Mouse (Mus musculus) CD4-positive, CD25-positive, alpha-beta regulatory T cell, adult 2 months (primary cell): ENCODE measurements at regions not wholly inside any gene's neighbourhood (a gene's known extent, or its start where the extent isn't known, plus 50 kb on each side); places are given as distances from the start of the nearest gene placed in this dataset.

ENCODE experiments used
- DNase-seq: peaks from one replicate; pipeline ENCODE4 v3.0.0-alpha.2; 2012; ENCODE audit warnings: low read depth, low spot score

DNA sequence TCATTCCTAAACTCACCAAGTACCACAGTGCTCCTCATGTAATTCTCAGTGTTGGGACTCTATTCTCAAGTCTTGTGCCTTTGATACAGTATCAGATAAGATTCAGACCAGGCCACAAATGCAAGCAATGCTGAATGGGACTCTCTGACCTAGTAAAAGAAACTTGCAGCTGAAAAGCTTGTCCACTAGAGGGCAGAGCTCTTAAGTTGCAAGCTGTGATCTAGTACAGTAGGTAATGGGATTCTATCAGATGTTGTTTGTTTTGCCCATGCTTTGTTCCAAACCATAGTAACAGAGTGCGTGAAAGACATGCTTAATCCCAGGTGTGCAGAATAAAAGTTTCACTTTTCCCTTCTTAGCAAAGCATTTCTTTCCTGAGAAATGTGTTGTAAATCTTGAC lies 383.2 kb upstream of the Chrm2 start:
- DNase-seq: peak; percentile 1

DNA sequence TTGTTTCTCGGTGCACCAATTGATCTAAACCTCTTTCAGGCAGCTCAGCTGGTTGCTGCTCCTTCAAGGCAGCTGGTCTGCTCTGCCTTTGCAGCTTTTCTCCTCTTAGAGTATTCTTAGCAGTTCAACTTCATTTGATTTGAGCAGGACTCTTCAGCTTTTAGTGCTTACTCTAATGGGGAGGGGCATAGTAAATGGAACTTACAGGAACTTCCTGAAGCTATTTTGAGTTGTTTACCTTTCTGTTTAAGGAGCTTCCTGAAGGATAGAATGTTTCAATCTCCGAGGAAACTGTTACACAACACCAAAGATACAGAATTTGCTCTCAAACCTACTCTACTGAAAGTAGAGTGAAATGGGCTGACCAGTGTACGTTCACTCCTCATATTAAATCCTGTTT lies 385.8 kb upstream of the Chrm2 start:
- no peak for DNase-seq

- no peak for DNase-seq
Measured at GRCm38 (mm10) chr6:35988891-35989290, 399.0 kb upstream of the Chrm2 start.

GRCm38 (mm10) chr6:35940071-35940470 lies 400.4 kb upstream of the Mtpn start:
- no peak for DNase-seq

GRCm38 (mm10) chr6:35924189-35924588 lies 384.5 kb upstream of the Mtpn start:
- no peak for DNase-seq

DNA sequence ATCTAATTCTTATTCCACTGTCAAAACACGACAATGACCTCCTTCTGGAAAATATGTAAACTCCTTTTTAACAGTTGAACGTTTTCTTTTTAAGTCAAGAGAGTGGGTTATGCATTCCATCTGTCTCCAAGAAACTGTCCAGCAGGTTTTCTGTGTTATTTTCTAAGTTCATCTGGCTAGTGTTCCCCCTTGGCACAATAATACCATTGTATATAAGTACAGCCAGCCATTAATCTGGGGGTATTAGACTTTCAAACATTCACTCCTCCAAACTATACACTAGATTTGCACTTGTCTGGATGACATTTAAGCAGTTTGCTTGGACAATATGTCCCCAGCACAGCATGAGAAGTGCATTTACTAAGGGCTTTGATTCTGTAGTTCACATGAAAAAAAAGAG lies 358.3 kb upstream of the Mtpn start:
- DNase-seq: no peak

- no peak for DNase-seq
Measured at GRCm38 (mm10) chr6:35895692-35896091, 356.0 kb upstream of the Mtpn start.

DNA sequence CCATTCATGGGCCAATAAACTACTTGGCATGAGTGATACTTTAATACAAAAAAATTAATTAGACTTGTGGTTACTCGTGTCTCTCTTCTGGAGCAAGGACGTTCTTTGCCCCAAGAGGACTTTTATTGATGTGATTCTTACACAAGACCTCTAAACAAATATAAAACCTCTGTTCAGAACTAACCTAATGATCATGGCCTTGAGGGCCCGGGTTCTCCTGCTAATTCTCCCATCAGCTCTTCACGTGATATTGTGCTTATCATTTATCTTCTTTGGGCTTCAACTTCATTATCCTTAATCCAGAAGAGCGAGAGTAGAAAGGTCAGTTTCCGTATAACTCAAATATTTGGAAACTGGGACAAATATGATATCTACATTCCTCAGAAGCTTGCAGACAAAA lies 335.0 kb upstream of the Mtpn start:
- no peak for DNase-seq

- DNase-seq: no peak
Measured at GRCm38 (mm10) chr6:35871388-35871787, 331.7 kb upstream of the Mtpn start.

DNA sequence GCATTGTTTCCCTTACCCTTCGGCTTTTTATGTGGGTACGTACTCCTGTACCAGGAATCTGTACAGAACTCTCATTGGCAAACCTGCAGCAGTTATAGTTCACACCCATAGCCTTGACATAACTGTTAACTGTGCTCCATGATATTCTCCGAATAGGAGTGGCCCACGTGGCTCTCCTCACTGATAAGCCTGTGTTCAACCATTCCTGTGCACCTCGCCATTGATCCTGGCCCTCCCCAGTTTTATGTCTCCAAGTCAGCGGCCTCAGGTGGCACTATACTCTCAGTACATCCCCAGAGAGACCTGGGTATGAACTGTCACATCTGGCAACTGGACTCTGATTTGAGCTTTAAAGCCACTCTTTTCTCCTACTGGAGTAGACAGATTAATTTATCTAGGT lies 324.5 kb upstream of the Mtpn start:
- DNase-seq: no peak

DNA sequence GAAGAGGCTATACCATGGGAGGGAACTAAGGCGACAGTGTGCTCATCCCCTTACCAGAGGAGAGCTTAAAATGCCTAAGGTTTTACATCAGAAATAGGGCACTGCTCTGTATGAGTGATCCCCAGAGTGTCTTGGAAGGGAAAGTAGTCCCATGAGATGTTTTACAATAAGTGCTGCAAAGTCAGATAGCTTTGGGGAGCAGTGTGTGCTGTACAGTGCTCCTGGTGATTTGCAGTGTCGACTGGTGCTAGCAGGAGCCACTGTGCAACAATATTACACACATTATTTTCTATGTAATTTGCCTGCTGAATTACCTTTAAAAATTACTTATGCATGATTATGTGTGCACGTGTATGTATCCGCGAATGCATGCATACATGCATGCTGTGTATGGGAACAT lies 314.3 kb upstream of the Mtpn start:
- DNase-seq: no peak

GRCm38 (mm10) chr6:35816657-35817056 lies 277.0 kb upstream of the Mtpn start:
- DNase-seq: no peak

GRCm38 (mm10) chr6:35814476-35814875 lies 274.8 kb upstream of the Mtpn start:
- no peak for DNase-seq

DNA sequence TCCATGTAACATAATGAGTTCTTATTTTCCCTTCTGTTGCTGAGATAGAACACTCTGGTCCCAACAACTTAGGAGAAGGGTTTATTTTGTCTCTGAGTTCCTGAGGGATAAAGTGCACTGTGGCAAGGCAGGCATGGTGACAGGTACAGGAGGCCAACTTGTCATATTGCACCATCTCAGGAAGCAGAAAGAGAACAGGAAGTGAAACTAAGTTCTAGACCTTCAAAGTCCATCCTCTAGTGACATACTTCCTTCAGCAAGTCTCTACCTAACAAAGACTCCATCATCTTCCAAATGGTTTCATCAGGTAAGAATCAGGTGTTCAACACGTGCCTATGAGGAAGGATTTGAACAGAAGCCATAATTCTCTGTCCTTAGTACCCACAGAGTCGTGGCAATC lies 266.1 kb upstream of the Mtpn start:
- no peak for DNase-seq

GRCm38 (mm10) chr6:35804041-35804440 lies 264.4 kb upstream of the Mtpn start:
- DNase-seq: no peak

DNA sequence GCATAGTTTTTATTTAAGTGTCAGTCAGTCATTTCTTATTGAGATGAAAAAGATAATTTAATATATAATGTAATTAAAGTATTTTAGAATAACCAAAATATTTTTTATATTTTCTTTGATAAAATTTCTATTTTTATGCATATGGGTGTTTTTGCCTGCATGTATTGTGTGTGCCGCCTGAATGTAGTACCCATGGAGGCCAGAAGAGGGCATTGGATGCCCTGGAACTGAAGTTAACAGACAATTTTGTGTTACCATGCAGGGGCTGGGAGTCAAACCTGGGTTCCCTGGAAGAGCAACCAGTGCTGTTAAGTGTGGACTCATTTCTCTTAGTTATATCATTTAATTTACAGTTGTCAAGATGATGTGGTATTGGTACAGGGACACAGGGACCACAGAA lies 240.0 kb upstream of the Mtpn start:
- no peak for DNase-seq

- no peak for DNase-seq
Measured at GRCm38 (mm10) chr6:35770907-35771306, 231.2 kb upstream of the Mtpn start.

DNA sequence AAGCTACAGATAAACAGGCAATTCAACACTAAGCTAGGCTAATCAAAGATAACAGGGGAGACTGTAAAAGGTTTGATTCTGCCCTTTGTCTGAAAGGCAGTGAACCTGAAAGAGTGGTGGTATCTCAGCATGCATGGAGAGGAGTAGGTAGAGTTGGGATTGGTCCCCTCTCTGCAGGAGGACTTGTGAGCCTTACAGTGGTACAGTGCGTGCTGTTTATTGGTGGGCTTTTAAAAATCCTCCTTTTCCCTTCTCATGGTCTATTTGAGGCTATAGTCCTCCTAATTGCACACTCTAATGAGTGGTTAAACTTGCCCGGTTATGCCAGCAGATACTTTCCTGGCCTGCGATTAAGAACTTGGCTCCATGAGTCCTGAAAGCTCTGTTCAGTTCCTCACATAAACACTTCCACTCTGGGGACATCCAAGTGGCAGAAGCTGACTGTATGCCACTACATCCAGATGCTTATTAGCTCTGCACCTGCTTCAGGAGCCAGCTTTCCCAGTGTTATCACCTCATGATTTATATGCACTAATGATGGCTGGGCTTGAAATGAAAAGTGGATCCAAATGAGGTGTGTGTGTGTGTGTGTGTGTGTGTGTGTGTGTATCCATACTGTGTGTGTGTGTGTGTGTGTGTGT lies 220.0 kb upstream of the Mtpn start:
- DNase-seq: no peak

DNA sequence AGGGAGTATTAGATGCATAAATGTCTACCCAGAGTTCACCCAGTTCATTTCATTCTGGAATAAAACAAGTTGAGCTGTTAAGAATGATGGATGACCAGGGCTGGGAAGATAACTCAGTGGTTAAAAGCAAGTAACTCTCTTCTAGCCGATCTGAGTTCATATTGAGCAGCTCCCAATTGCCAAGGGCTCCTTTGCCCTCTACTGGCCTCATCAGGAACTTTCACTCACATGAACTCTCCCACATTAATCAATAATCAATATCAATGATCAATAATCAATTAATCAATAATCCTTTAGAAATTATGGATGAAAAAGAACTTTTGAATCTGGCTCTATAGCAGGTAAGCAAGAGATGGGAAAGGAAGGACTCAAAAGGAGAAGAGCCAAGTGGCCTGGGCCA lies 206.3 kb upstream of the Mtpn start:
- no peak for DNase-seq

DNA sequence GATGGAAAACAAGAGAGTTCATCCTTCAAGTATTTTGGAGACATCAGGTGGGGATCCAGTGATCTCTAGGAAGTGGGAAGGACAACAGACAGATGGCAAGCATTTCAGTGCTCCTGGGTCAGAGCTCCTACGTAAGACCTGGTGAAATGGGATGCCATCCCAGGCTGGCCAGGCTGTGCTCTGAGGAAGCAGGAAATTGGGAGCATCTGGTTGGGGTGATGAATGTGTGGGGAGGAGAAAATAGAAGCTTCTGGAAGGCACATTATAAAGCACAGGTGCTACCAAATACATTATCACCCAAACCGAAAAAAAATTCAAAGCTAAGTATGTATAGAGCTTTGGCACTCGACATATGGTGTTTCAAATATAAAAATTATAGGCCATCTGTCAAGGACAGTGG lies 165.9 kb upstream of the Mtpn start:
- no peak for DNase-seq

GRCm38 (mm10) chr6:35667062-35667461 lies 127.4 kb upstream of the Mtpn start:
- DNase-seq: no peak

DNA sequence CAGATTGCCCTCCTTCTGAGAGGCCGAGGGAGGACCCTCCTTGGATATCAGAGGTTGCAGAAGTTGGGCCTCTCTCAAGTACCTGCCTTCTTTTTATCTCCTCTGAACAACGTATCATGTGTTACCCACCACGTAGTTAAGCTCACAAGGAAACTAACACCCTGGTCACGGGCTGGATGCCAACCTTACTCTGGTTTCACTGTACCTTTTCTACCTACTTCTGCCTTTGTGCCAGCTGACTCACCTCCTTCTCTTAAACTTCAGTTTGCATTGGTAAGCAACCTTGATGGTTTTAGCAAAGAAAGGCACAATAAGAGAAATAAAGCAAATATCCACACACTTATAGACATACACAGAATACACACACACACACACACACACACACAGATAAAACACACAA lies 111.7 kb upstream of the Mtpn start:
- no peak for DNase-seq

DNA sequence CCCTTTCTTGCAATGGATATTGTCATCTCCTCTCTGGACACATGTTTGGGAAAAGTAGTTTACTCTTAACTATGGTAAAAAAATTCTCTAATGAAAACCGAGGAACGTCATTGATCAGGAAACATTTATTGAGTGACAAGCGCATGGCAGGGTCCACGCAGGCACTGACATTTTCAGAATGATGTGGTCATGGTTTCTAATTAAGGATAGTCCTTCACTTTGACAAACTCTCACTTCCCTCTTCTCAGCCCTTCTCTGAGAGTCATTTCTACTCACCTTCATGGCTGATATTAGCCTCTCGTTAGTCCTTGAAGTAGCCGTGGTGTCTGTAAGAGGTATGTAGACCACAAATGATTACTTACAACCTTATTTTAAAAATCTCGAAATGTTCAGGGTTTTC lies 105.5 kb upstream of the Mtpn start:
- DNase-seq: no peak

DNA sequence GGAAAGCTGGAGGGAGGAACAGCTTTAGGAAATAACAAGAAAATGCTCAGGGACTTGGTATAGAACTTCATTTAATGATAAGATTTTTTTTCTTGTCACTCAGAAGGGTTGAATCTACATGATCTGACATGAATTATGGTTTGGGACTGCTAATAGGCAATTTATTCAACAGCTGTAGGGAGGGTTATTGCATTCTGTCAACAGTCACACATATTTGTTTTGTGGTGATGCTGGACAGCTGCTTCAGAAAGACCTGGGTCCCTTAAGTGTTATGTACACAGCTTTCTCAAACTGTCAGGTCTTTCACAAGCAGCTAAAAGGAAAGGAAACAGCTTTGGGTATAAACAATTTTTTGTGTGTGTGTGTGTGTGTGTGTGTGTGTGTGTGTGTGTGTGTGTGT lies 101.0 kb upstream of the Mtpn start:
- no peak for DNase-seq
